Mouse (Mus musculus): ENCODE results near the gene Cebpb. TPM values are rescaled to one million over a fixed set of nuclear protein-coding genes. Genes with fewer than 3 reads are reported as not detected.

The Cebpb gene
- total and polyA plus RNA-seq, 3 experiments = 9.9 to 10.7 TPM; not detected in 1

DNA sequence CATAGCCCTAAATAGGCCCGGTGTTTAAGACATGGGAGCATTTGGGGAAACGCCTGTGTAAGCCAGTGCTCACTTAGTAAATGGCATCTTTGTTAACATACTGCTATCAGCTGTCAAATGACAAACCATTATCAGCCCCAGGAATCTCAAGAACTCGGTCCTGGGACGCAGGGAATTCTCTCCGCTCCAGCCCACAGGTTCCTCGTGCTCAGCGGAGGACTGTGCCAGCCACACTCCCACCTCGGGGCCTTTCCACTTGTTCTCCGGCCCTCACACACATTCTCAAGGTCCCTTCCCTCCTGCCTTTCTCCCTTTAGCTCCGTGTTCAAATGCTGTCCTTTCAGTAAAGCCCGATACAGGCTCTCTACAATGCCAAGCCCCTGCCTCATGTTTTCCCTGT lies 30.0 kb upstream of the Cebpb start:
- Histone ChIP-seq H3K4me3 (ENCODE audit: control insufficient read depth in 1 of 2, insufficient read depth in 1 of 2, low read depth in 2 of 2, low read length in 2 of 2) (no peak overlapping the region), H3K4me1 (ENCODE audit: control insufficient read depth in 1 of 2, insufficient read depth in 2 of 2, low read length in 2 of 2) (peaks cover 0 to 16% of the 10 kb centered on the region in 2 experiments; a peak in 3 of 4 replicates), H3K9me3 (replicated peaks; ENCODE audit: insufficient read depth, low read length) (no peaks in the 10 kb centered on the region), H3K9ac (ENCODE audit: control insufficient read depth, low read depth, low read length, poor library complexity, severe bottlenecking) (no peak overlapping the region), H3K79me2 (ENCODE audit: control insufficient read depth, insufficient read depth, low read length, poor library complexity) (peaks cover 10% of the 10 kb centered on the region), H3K27me3 (ENCODE audit: control insufficient read depth in 1 of 2, insufficient read depth in 2 of 2, low read length in 2 of 2) (no peaks in the 10 kb centered on the region), H3K27ac (ENCODE audit: control insufficient read depth, low read depth, low read length) (no peak overlapping the region), H3K36me3 (ENCODE audit: control insufficient read depth in 1 of 2, insufficient read depth in 2 of 2, low read length in 2 of 2) (peaks cover 0 to 2% of the 10 kb centered on the region in 2 experiments; a peak in 2 of 4 replicates)
- no peak for TF ChIP-seq CHD2 (IDR thresholded peaks at IDR 0.05; ENCODE audit: low read length)
- TF ChIP-seq EP300 (IDR thresholded peaks at IDR 0.05; ENCODE audit: low read depth in 1 of 2, low read length in 2 of 2) = no peak
- no peak for DNase-seq (ENCODE audit: low read depth, low spot score)

GRCm38 (mm10) chr2:167659177-167659846 lies 29.4 kb upstream of the Cebpb start:
- H3K27me3 ChIP-seq (ENCODE audit: control insufficient read depth in 1 of 2, insufficient read depth in 2 of 2, low read length in 2 of 2) = no peaks in the 10 kb centered on the region
- peaks cover 0 to 16% of the 10 kb centered on the region in 2 experiments; a peak in 3 of 4 replicates for H3K4me1 ChIP-seq (ENCODE audit: control insufficient read depth in 1 of 2, insufficient read depth in 2 of 2, low read length in 2 of 2)
- TF ChIP-seq GATA1 (IDR thresholded peaks at IDR 0.05; ENCODE audit: low read depth, low read length) (no peak), ZC3H11A (IDR thresholded peaks at IDR 0.05; ENCODE audit: low read depth, low read length) (no peak), MXI1 (IDR thresholded peaks at IDR 0.05; ENCODE audit: low read depth, low read length) (no peak), CHD1 (IDR thresholded peaks at IDR 0.05; ENCODE audit: low read depth, low read length) (no peak), GABPA (IDR thresholded peaks at IDR 0.05; ENCODE audit: low read depth, low read length) (no peak), EP300 (IDR thresholded peaks at IDR 0.05; ENCODE audit: low read depth in 1 of 2, low read length in 2 of 2) (no peak)
- H3K4me3 ChIP-seq (ENCODE audit: control insufficient read depth in 1 of 2, insufficient read depth in 1 of 2, low read depth in 2 of 2, low read length in 2 of 2) = no peak overlapping the region
- H3K9me3 ChIP-seq (replicated peaks; ENCODE audit: insufficient read depth, low read length) = no peaks in the 10 kb centered on the region
- H3K27ac ChIP-seq (ENCODE audit: control insufficient read depth, low read depth, low read length) = no peak overlapping the region
- H3K36me3 ChIP-seq (ENCODE audit: control insufficient read depth in 1 of 2, insufficient read depth in 2 of 2, low read length in 2 of 2) = peaks cover 0 to 2% of the 10 kb centered on the region in 2 experiments; a peak in 2 of 4 replicates
- no peak overlapping the region for H3K9ac ChIP-seq (ENCODE audit: control insufficient read depth, low read depth, low read length, poor library complexity, severe bottlenecking)
- H3K79me2 ChIP-seq (ENCODE audit: control insufficient read depth, insufficient read depth, low read length, poor library complexity) = peaks cover 10% of the 10 kb centered on the region
- no peak for DNase-seq (ENCODE audit: low read depth, low spot score)

DNA sequence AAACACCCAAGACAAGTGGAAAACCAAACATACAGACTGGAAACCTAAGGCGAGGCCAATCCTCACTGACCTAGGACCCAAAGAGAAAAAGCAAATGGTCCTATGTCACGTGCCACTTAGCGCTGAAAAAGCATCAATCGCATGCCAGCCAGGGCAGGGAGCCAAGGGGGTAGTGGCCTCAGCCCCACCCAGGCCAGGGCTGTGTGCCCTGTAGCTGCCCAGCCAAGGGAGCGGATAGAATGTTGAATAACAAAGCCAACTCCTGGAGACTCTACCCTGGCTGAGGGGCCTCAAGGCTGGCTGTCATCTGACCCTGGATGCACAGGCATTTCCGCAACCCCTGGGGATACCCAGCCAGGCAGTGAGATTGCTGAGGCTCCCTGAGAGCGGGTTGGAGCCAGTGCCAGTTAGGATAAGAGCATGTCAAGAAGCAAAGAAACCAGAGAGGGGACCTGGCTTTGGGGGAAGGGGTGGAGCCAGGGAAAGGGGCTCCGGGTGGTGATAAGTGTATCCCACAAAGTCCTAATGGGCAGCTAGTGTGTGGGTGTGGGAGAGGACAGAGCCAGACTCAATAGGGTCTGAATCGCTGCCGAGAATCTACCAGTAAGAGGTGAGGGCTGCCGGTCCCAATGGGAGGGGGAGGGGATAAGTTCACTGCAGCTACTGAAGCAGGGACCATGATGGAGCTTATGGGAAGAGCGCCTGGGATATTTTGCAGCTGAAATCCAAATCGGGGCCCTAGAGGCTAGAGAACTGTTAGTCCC lies 28.7 kb upstream of the Cebpb start:
- no peak overlapping the region for H3K9ac ChIP-seq (ENCODE audit: control insufficient read depth, low read depth, low read length, poor library complexity, severe bottlenecking)

More for the DNA sequence above, 28.7 kb upstream of the Cebpb start:
- Histone ChIP-seq H3K27me3 (ENCODE audit: control insufficient read depth in 1 of 2, insufficient read depth in 2 of 2, low read length in 2 of 2) (peaks cover 0 to 1% of the 10 kb centered on the region in 2 experiments; a peak in 1 of 4 replicates), H3K4me1 (ENCODE audit: control insufficient read depth in 1 of 2, insufficient read depth in 2 of 2, low read length in 2 of 2) (peaks cover 0 to 16% of the 10 kb centered on the region in 2 experiments; a peak in 3 of 4 replicates), H3K36me3 (ENCODE audit: control insufficient read depth in 1 of 2, insufficient read depth in 2 of 2, low read length in 2 of 2) (peaks cover 0 to 2% of the 10 kb centered on the region in 2 experiments; a peak in 1 of 4 replicates), H3K9me3 (replicated peaks; ENCODE audit: insufficient read depth, low read length) (no peaks in the 10 kb centered on the region), H3K79me2 (ENCODE audit: control insufficient read depth, insufficient read depth, low read length, poor library complexity) (peaks cover 10% of the 10 kb centered on the region), H3K27ac (ENCODE audit: control insufficient read depth, low read depth, low read length) (no peak overlapping the region), H3K4me3 (ENCODE audit: control insufficient read depth in 1 of 2, insufficient read depth in 1 of 2, low read depth in 2 of 2, low read length in 2 of 2) (peak overlapping the region in 1 of 2 experiments; percentile 82; a peak in 2 of 4 replicates)
- no peak for TF ChIP-seq ZNF384 (IDR thresholded peaks at IDR 0.05; ENCODE audit: low read depth, low read length)
- TF ChIP-seq MXI1 (IDR thresholded peaks at IDR 0.05; ENCODE audit: low read depth, low read length) = no peak
- TF ChIP-seq MAFK (IDR thresholded peaks at IDR 0.05; ENCODE audit: borderline replicate concordance, low read depth, low read length) = no peak
- no peak for TF ChIP-seq HCFC1 (IDR thresholded peaks at IDR 0.05; ENCODE audit: low read depth, low read length)
- no peak for TF ChIP-seq SIN3A (IDR thresholded peaks at IDR 0.05; ENCODE audit: low read length)
- TF ChIP-seq GATA1 (IDR thresholded peaks at IDR 0.05; ENCODE audit: low read depth, low read length) = no peak
- no peak for TF ChIP-seq ZMIZ1 (IDR thresholded peaks at IDR 0.05; ENCODE audit: low read depth, low read length)
- no peak for DNase-seq (ENCODE audit: low read depth, low spot score)

Data from MEL (cell line).